Mouse (Mus musculus) adrenal gland, postnatal 14 days (tissue): ENCODE data around the gene Ptprz1. TPM values are rescaled to one million over a fixed set of nuclear protein-coding genes. Genes with fewer than 3 reads are reported as not detected.

Experiments used
- DNase-seq: peaks from one replicate; pipeline ENCODE4 v3.0.0; 2021; ENCODE audit warnings: mixed read lengths
- long read RNA-seq, 2 experiments: library from polyadenylated mRNA; stranded (forward); transcript quantifications; one replicate each; pipeline ENCODE4 v2.0.0; 2021
- total RNA-seq: library from RNA; stranded (reverse); gene quantifications from 2 replicates; pipeline ENCODE4 v1.2.3, GENCODE M21; 2021

The Ptprz1 gene
- total RNA-seq: 8.8 and 9.1 TPM in 2 replicates
- long read RNA-seq, experiment 1, partial matches to known transcripts: 3 of 4 reads
- long read RNA-seq, experiment 1, other reads (novel, unspliced or antisense): 1 of 4 reads
- long read RNA-seq, experiment 2, partial matches to known transcripts: 1 of 2 reads
- long read RNA-seq, experiment 2, other reads (novel, unspliced or antisense): 1 of 2 reads

DNA sequence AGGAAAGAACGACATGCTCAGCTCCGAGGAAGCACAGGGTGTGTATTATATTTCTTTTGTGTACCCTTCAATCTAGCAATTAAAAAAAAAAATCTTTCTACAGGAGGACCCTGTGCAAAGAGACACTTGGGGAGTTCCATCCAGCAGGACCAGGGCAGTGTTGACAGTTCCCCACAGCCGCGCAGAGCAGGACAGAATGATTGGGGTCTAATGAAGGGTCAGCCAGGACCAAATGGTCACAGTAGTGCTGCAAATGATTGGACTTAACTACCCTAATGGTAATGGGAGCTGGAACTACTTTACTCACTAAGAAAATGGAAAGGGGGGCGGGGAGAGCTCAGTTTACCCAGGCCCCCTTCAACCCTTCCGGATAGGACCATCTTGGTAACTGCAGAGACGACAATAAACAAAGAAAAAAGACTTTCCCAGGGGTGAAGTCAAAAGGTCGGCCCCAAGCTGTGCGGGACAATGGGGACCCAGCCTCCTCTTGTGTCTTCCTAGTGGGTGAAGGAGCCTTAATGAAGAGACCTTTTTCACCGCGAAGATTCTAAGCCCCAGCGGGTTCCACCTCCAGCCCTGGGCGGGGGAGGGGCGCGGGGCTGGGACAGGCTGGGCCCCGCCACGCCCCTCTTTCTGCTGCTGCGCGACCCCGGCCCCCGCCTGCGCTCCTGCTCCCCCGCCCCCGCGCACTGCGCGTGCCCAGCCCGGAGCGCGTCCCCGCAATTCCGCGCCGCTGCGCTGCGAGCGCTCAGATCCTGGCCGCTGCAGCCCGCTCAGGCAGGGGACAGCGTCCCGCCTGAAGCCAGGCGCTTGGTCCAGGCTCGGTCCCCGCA is at the start of gene Ptprz1:
Gene Ptprz1 (plus strand): TSS at position 722 of the 833 bp plus-strand sequence.
- peak; percentile 61 for DNase-seq

- peak; percentile 14 for DNase-seq
Observed at GRCm38 (mm10) chr6:22833637-22834036, 41.7 kb upstream of the Ptprz1 start.

DNA sequence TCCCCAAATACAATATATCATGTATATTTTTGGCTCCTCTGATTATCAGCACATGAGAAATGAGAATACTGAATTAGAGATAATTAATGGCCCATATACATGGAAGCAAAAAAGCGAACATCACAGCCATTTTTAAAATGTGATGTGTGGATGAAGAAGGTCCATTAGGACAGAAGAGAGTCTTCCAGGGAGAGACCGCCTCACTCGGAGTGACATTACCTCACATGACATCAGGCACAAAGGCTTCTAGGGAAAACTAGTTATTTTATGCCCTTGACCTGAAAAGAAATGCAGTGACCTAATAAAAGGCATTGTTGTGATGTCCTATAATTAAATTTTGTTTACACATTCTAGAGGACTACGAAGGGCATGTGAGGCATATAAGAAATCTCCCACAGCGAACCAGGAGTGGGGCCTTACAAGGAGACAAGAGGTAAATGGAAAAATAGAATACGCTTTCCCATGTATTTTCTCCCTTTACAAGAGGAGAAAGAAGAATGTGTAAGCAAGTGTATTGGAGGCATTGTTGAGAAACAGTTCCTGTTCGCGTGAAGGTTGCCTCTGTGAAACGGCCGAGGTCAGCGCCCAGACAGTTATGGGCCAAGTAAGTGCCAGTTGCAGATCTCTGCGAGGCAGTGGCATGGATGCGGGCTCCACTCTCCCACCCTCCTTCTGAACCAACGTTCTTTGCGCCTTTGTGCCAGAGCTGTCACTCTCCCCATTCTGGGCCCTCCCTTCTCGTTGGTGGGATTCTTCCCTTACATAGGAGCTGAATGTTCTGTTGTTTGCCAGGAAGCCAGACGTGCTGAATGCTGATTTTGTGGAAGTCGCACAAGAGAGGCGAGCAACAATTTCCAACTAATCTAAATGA is 41.0 kb upstream of the Ptprz1 start:
- DNase-seq: peak; percentile 18

DNA sequence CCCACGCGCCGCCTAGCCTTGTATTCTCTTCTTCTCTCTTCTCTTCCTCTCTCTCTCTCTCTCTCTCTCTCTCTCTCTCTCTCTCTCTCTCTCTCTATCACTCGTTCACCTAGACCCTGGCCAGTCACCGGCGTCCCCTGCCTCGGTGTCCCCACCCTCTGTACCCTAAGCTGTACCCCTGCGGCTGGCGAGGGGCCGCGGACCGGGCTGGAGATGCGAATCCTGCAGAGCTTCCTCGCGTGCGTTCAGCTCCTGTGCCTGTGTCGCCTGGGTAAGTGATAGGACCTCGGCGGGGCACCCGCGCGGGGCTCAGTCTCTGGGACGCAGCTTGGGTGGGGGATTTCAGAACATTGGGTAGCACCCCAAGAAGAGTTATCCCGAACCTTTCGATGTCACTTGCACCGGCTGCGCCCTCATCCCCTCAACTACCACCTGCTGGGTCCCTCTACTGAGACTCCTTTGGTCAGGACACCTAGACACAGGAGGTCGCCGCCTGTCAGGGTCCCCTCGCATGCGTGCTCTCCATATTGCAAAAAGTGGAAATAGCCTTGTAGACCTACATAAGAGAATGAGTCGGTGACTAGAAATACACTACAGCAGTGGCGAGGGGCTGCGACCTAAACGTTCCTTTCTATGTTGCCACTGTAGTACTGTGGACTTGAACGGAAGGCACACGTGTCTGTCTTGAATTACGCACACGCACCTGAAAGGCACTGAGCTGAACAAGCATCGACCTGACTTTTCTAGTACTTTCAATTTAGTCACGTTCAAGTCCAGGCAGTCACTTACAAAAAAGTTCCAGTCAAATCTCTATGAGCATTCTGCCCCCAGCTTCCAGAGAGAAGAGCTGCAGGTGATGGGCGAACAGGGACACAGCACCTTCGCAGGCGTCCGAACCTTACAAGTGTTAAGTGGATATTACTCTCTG is 576 bp downstream of the Ptprz1 start:
- DNase-seq: peak; percentile 35

DNA sequence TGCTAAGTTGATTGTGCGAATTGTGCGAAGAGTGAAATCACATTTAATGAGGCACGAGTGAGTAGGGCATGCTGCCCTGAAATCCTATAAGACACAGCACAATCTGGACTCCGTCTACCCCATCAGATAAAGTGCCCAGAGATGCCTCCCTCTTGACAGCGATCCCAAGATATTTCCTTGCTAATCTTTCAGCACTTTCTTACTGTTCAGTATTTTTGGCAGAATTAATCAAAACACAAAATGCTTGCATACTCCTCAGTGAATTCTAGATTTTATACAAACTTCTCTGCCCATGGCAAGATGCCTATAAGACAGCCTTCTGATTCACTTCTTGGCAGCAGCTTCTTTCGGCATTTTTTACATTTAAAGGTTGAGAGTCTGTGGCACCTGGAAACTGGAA is 12.7 kb downstream of the Ptprz1 start:
- no peak for DNase-seq

DNA sequence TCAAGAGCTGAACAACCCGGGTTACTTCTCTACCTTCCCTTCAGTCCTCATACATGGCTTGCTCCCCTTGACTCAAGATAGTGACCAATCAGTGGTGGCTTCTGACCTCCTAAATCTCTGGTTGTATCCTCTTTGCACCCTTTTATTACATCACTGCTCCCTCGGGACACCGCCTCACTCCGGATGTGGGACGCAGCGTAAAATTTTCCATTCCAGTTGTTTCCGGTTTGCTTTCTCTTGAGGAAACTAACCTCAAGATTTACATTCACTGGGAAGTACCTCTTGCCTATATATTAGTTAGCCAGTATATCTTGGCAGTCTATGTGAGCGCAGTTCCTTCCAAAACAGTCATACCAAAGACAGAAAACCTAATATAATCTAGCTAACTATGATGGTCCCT is 14.0 kb downstream of the Ptprz1 start:
- no peak for DNase-seq

- no peak for DNase-seq
Observed at GRCm38 (mm10) chr6:22901983-22902382, 26.7 kb downstream of the Ptprz1 start.

GRCm38 (mm10) chr6:22908510-22909256 is 33.4 kb downstream of the Ptprz1 start:
- no peak for DNase-seq

GRCm38 (mm10) chr6:22909257-22909907 is 34.1 kb downstream of the Ptprz1 start:
- peak; percentile 27 for DNase-seq

DNA sequence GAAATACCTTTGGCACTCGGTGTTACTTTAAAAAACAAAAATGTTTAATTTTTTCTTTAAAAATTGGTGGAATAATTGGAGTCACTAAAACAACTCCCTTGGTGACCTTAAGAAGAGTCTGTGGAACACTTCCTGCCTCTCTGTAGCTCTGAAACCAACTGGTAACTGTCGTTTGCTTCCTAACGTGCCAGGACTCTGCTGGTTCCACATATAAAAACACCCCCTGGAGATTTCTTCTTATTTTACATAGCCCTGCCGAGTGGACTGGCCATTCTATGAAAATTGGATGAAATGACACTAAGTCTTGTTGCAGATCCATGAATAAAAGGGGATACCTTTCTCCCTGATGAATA is 34.6 kb downstream of the Ptprz1 start:
- no peak for DNase-seq

GRCm38 (mm10) chr6:22922880-22923279 is 47.6 kb downstream of the Ptprz1 start:
- DNase-seq: no peak

DNA sequence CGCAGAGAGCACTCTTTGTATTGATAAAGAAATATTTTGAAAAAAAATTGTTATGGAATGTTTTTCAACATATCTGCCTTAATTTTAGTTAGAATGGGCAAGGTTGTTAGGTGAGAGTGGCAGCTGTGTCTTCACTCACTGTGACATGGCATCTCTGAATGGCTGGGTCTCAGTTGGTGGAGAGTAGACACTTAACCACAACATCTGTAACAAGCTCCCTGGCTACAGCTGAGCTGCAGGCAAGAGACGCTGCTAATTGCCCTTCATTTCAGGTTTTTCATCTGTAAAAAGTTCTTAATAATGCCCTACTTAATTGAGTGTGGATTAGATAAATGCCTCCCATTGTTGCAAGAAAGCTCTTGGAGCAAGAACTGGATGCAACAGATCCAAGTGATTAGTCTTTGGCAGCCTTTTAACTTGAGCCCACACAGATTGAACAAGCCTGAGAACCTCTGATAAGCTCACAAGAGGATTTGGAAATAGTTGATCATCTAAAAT is 57.5 kb downstream of the Ptprz1 start:
- no peak for DNase-seq

GRCm38 (mm10) chr6:22937126-22937525 is 61.8 kb downstream of the Ptprz1 start:
- DNase-seq: no peak

- no peak for DNase-seq
Observed at GRCm38 (mm10) chr6:22937526-22937925, 62.2 kb downstream of the Ptprz1 start.

DNA sequence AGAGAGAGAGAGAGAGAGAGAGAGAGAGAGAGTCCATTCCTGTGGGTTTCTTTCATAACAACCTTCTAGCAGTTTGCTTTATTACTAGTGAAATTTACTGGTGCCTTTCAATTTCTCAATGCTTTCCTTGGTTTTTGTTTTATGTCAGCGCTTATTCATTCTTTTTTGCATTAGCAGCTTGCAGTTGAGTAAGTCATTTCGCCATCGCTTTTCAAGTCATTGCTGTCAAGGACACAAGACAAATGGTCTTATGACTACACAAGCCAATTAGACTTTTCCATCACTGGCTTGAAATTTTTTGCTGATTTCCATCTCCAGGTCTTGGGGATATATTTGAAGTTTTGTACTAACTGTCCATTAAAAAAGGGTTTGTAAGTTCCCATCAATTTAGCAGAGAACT is 68.9 kb downstream of the Ptprz1 start:
- DNase-seq: peak; percentile 19

DNA sequence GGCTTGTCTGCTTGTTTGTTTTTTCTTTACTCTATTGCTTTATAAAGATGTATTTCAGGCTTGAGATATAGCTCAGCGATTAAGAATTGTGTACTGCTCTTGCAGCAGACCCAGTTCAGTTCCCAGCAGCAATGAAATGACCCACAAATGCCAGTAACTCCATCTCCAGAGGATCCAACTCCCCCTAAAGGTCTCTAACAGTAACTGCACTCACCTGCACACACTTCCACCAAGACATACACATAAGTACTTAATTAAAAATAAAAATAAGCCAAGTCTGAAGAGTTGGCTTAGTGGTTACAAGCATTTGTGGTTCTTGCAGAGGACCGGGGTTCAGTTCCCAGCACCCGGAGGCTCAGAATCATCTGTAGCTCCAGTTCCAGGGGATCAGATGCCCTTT is 88.1 kb downstream of the Ptprz1 start:
- DNase-seq: no peak

DNA sequence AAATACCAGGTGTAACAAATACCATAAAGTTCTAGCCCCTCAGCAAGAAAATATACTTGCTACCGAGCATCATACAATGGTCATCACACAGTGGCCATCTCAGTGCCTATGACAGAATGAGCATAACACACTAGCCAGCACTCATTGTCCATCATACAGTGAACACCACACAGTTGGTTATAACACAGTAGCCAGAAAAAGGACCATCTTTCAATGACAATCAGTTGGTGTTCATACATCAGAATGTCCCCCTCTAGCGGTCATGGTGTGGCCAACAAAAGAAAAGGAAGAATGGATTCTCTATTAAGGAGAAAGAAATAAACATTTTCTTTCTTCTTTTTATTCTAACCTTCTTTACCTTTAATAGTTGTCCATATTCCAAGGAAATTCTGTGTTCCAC is 92.8 kb downstream of the Ptprz1 start:
- peak; percentile 28 for DNase-seq

- DNase-seq: peak; percentile 8
Observed at GRCm38 (mm10) chr6:22983769-22984519, 108.6 kb downstream of the Ptprz1 start.

GRCm38 (mm10) chr6:22984520-22985154 is 109.3 kb downstream of the Ptprz1 start:
- DNase-seq: no peak
